Mouse (Mus musculus) cerebellum, adult 9-11 months (tissue): ENCODE measurements around the gene Gtdc1.
"Not testable (repeated sequence)": the region's sequence is repeated elsewhere in the genome, so short reads cannot be mapped to it uniquely, and the experiment has no call there.

ENCODE experiments used
- DNase-seq: peaks from one replicate; pipeline ENCODE4 v3.0.0; 2022

Gtdc1 gene

DNA sequence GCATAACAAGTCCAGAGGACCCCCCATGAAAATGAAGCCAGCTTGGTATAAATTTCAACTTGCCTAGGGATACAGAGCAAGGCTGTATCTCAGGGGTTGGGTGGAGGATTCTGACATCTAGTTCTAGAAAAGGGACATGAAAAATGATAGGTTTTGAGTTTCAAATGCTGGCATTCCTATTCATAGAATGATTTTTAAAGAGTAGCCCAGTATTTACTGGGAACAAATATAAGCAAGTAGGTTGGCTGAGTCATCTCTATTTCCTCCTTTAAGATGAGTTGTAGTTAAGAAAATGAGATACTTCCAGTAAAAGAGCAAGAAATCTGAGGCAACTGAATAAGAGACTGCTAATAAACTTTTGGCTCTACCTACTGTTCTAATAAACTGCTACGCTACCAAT lies 190.8 kb downstream of the Gtdc1 start:
- no peak for DNase-seq

DNA sequence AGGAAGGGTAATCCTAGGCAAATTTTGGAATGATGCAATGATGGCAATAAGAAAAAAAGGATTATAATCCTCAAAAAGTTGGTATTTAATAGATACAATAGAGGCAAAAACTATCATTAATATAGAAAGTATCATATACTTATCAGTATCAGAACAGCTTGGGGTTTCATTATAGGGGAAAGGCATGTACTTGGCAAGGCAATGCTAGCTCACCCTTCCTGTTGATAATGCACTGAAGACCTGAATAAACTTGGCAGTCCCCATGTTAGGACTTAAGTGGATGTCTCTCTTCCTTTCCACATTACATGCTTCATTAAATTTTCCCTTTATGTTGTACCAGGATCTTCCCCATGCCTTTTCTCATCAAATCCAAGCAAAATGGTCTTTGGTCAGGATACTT lies 206.0 kb downstream of the Gtdc1 start:
- no peak for DNase-seq

- DNase-seq = no peak
Measured at GRCm38 (mm10) chr2:44705883-44706615, 221.4 kb downstream of the Gtdc1 start.

GRCm38 (mm10) chr2:44700276-44700675 lies 227.2 kb downstream of the Gtdc1 start:
- DNase-seq = no peak

DNA sequence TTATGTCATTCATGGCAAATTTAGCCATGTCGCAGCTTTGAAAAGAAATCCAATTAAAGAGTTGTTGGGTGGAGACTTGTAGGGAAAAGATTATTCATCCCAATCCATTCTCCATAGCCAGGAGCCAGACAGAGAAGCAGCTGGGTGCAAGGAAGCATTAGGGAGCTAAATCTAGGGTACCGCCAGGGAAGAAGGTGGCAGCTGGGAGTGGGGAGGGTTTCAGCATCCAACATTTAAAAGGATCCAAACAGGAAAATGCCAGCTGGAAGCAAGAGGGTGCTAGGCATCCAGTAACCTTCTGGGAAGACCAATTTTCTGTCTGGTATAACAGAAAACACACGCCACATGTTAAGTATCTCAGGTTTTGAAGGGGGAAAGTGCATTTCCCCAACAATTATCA lies 231.0 kb downstream of the Gtdc1 start:
- DNase-seq = no peak

GRCm38 (mm10) chr2:44693898-44694297 lies 233.6 kb downstream of the Gtdc1 start:
- DNase-seq = no peak

GRCm38 (mm10) chr2:44664049-44664448 lies 263.4 kb downstream of the Gtdc1 start:
- DNase-seq = no peak

GRCm38 (mm10) chr2:44659870-44660269 lies 267.6 kb downstream of the Gtdc1 start:
- no peak for DNase-seq

DNA sequence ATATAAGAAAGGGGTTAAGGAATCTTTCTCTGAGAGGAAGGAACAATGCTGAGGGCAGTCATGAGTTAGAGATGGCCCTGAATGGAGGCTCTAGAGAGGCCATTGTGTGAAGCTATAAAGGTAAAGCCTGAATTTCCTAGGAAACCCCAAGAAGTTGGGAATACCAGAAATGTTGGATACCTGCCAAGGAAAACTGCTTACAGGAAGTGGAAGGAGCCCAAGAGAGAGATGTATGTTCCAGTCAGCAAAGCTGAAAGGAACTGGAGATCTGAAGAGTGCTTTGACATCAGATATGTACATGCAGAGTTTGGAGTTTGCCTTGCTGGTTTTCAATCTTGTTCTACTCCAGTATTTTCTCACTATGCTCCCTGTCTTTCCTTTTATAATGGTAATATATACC lies 268.4 kb downstream of the Gtdc1 start:
- DNase-seq = no peak

GRCm38 (mm10) chr2:44648537-44648936 lies 278.9 kb downstream of the Gtdc1 start:
- DNase-seq = no peak

- peak; percentile 7 for DNase-seq
Measured at GRCm38 (mm10) chr2:44646398-44646797, 281.1 kb downstream of the Gtdc1 start.

DNA sequence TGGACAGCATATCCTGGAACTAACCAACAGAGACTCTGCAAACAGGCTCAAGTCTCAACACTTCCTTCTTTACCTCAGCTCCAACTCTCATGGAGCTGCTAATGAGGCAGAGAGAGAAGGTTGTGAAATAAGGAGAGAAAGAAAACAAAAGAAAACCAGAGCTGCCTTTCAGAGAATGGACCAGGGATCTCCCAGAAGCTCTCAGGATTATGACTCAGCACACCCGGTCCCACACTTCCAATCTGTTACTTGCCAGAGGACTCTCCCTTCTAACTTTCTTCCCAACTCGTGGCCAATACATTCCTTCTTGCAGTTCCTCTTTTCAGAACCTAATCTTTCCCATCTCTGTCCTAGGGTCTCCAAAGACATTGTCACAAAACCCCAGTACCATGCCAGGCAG lies 288.1 kb downstream of the Gtdc1 start:
- no peak for DNase-seq

DNA sequence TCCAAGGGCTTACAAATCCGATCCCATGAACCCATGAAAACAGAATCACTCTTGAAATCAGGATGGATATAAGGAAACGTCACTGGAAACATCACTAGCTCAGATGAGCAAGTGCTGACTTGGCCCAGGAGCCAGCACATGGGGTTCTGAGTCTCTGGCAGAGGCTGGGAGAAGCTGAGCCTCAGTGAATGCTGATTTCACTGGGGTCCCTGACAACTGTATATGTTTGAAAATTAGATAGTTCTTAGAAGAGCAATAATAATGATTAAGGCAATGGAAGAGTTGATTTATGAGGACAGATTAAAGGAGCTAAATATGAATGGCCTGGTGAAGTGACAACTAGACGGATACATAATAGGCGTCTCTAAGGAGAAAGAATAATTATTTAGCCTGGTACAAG lies 289.3 kb downstream of the Gtdc1 start:
- DNase-seq = no peak

DNA sequence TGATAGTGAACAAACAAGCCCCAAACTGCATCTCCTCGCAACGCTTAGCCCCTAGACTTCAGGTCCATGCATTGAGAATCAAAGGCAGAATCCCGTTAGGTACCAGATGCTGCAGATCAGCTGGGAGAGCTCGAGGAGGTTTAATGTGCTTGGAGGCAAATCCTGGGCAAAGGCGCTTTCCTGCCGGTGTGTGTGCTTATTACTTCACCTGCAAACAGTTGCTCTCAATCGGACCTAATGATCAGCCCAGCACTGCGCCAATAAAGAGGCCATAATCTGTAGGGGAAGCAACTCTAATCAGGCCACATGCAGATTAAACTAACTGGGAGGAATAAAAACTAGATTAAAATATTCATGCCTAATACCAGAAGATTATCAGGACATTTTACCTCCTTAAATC lies 293.5 kb downstream of the Gtdc1 start:
- DNase-seq = no peak

- DNase-seq = no peak
Measured at GRCm38 (mm10) chr2:44633064-44633463, 294.4 kb downstream of the Gtdc1 start.

DNA sequence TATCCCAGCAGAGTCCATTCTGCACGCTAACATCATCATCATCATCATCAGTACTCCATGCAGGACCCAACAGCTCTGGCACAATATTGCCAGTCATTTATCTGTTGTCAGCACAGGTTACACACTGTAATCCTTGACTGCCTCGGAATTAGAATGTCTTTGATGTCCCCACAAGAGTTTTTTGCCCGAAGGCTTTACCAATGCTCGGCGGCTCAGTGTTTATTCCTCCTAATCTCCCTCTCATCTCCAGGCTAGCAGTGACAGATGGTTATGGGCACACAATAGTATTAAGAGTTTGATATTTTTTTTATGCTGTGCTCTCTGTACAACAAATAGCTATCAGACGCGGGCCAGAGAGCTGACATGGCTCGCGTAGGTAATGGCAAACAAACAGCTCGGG lies 294.9 kb downstream of the Gtdc1 start:
- DNase-seq = no peak

DNA sequence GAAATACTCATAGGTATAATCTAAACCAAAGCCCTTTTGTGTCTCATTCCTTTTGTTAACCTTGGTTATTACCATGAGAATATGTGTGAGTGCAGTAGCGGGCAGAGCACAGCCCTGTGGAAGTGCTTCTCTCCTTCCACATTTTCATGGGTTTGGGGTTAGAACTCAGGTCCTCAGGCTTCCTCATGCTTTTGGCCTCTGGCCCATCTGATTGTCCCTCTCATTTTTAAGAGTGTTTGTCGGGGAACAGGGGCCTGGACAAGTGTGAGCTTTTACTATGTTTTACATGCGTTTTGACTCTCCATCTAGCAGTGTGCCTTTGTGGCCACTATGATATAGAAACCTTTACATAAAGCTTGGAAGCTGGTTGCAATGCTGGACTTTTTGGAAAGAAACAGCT lies 296.4 kb downstream of the Gtdc1 start:
- DNase-seq = no peak

DNA sequence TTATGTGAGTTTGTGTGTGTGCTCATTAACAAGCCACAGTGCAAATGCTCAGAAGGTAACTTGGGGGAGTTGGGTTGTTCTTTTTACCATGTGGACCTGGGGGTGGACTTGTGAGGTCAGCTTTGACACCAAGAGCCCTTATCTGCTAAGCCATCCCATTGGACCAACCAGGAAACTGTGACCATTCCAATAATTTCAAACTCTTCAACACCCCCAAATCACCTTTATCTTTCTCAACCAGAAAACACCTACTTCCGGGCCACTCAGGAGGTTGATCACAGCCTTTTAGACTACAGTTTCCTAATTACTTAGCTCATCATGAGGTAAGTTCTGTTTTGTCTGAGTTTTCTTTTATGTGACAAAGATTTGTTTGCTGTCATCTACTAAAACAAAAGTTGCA lies 298.7 kb downstream of the Gtdc1 start:
- no peak for DNase-seq

- DNase-seq = no peak
Measured at GRCm38 (mm10) chr2:44625154-44625553, 302.3 kb downstream of the Gtdc1 start.

- no peak for DNase-seq
Measured at GRCm38 (mm10) chr2:44622471-44622870, 305.0 kb downstream of the Gtdc1 start.

DNA sequence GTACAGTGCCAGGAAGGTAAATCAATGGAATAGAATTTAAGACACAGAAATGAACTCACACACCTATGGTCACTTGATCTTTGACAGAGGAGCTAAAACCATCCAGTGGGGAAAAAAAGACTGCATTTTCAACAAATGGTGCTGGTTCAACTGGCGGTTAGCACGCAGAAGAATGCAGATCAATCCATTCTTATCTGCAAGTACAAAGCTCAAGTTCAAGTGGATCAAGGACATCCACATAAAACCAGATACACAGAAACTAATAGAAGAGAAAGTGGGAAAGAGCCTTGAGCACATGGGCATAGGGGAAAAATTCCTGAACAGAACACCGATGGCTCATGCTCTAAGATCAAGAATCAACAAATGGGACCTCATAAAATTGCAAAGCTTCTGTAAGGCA lies 327.8 kb downstream of the Gtdc1 start:
- not testable (repeated sequence) for DNase-seq

DNA sequence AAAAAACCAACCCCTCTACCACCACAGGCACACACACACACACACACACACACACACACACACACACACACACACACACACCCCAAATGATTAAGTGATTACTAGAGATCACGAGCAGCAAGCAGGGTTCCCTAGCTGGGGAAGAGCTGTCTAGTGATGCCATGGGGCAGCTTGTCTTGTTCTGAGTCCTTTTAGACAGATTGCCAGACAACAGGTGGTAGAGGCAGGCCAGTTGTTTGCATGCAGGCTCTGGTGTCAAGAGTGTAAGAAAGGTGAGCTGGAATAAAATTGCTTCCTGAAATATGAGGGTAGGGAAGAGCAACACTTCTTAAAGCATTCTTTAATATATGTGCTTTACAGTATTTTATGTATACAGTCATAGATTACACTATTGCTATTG lies 333.2 kb downstream of the Gtdc1 start:
- DNase-seq = no peak

- peak; percentile 7 for DNase-seq
Measured at GRCm38 (mm10) chr2:44590881-44591280, 336.6 kb downstream of the Gtdc1 start.

GRCm38 (mm10) chr2:44584061-44584460 lies 343.4 kb downstream of the Gtdc1 start:
- DNase-seq = peak; percentile 37

DNA sequence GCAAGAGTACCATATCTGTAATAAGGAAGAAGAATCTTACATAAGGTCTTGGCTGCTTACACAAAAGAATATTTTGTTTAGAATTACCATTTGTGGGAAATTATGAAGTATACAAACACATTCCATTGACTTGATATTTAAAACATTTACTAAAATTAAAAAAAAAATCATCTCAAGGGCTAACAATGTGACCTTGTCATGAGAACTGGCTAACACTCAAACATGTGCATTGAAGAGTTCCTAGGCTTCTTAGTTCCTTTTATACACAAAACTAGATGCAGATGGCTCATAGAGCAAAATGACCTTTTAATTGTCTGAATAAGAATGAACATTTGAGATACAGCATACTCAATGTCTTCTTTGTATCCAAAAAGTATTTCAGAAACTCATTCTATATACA lies 344.0 kb downstream of the Gtdc1 start:
- DNase-seq = no peak
